In the genomic region with DNA sequence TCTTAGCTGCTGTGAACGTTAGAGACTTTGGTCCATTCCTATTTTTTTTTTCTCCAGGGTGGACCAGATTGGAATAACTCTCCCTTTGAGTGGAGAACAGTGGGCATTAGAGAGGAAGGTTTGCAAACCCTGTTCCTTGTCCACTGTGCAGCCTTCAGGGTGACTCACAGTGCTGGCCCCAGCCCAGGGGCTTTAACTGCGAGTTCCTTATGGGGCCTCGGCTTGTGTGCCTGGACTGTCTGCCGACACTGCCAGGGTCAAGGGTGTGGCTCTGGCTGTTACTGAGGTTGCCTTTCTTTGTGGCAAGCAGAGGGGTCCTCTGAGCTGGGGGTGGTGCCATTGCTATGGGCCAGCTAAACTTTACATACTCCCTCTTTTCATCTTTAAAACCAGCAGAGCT, we compare ENCODE assay signal across 11 mouse cellular contexts. TPM values are rescaled to one million over a fixed set of nuclear protein-coding genes. Genes with fewer than 3 reads are reported as not detected.
DNase-seq lines count a peak whose midpoint lies in the region; ATAC-seq and TF ChIP-seq lines count a peak whose summit lies in the region.
"Had no signal": no experiment of that assay in that cellular context is flagged by ENCODE, and none has a peak within 500 bp of the region (broad histone marks: within the 10 kb centered on the region; RNA-seq: fewer than 3 reads in every experiment).

No protein-coding gene starts in this region.

- H3K4me2 ChIP-seq in heart, embryonic 15.5 days = no peak overlapping the region
- H3K4me2 ChIP-seq: lung, embryonic 14.5 days had no signal

- H3K27me3 ChIP-seq in heart, embryonic 15.5 days = no peaks in the 10 kb centered on the region

- no peak for TF ChIP-seq CTCF in gastrocnemius, adult 2 months (IDR thresholded peaks at IDR 0.05)

- H3K4me3 ChIP-seq in gastrocnemius, adult 2 months = no peak overlapping the region
- H3K4me3 ChIP-seq in heart, embryonic 15.5 days = no peak overlapping the region
- H3K4me3 ChIP-seq: hindbrain, embryonic 10.5 days; layer of hippocampus, adult 2 months had no signal

- H3K9me3 ChIP-seq in heart, embryonic 15.5 days (replicated peaks) = no peaks in the 10 kb centered on the region
- H3K9me3 ChIP-seq: hindbrain, embryonic 10.5 days had no signal

- H3K36me3 ChIP-seq in heart, embryonic 15.5 days = peaks cover 5% of the 10 kb centered on the region; the same call in 1 of the 2 replicates

- peak; percentile 47; the same call in 1 of the 2 replicates for ATAC-seq in heart, embryonic 15.5 days (replicated peaks; ENCODE audit: insufficient number of reproducible peaks, insufficient read depth, low FRiP score, low read depth)
- ATAC-seq in inflammation-experienced regulatory T-cells, adult 6 months = no peak

- 26% methylated on average over 4 of the region's 4 CpGs for WGBS in heart, embryonic 15.5 days

- H3K27ac ChIP-seq in gastrocnemius, adult 2 months = peak overlapping the region; percentile 39
- peak overlapping the region; percentile 43 for H3K27ac ChIP-seq in heart, embryonic 15.5 days
- H3K27ac ChIP-seq: hindbrain, embryonic 10.5 days; layer of hippocampus, adult 2 months had no signal

- peaks cover 52% of the 10 kb centered on the region for H3K4me1 ChIP-seq in heart, embryonic 15.5 days (replicated peaks)

- intact Hi-C loops in gastrocnemius, adult 2 months (cut with DNase I) = loop anchor here (2.0 kb wide), 1 partner anchor 106 kb away; no protein-coding TSS in a partner anchor

- 0 out of 2 replicates have a peak overlapping the region, but pooled peaks have one; percentile 21 for H3K9ac ChIP-seq in heart, embryonic 15.5 days
- H3K9ac ChIP-seq: lung, embryonic 14.5 days had no signal

- peak; percentile 64 for DNase-seq in gastrocnemius, adult 2 months
- DNase-seq in gastrocnemius, adult 18-20 months (ENCODE audit: low spot score) = no peak
- peak; percentile 55 for DNase-seq in 3134 (ENCODE audit: extremely low read depth, insufficient read length, low spot score)
- DNase-seq in adrenal gland, postnatal 10 days = peak; percentile 86
- DNase-seq in frontal cortex, postnatal 10 days (ENCODE audit: low spot score in 2 of 2) = no peak
- no peak for DNase-seq in layer of hippocampus, adult 9-10 months (ENCODE audit: low spot score)

RNA-seq across cellular contexts. Expression of a gene that starts 5.8 kb away (rescaled TPM):
- 10 to 100 TPM in 1 of 2 experiments, 1 to 10 TPM in 1; 9.7 to 12.3 TPM for total RNA-seq in gastrocnemius, adult 2 months (2021)
- 10 to 100 TPM; 12.6 to 13.0 TPM for total RNA-seq in gastrocnemius, adult 18-20 months (2021)
- 10 to 100 TPM; 21.6 to 25.6 TPM for total RNA-seq in adrenal gland, postnatal 10 days (2021)
- 49.2 and 52.8 TPM in 2 replicates for polyA plus RNA-seq in heart, embryonic 15.5 days (2015; fragmentation: Nextera tagmentation; extraction: Ambion mirVana)
- 10 to 100 TPM; 11.3 to 23.6 (median 18.2) TPM for polyA plus RNA-seq in inflammation-experienced regulatory T-cells, adult 6 months (2017; shearing (Covaris generic))

RNA-seq across cellular contexts. Expression of a gene that starts 23.5 kb away (rescaled TPM):
- total RNA-seq in gastrocnemius, adult 2 months (2021) = 10 to 100 TPM; 19.9 to 38.1 TPM
- total RNA-seq in gastrocnemius, adult 18-20 months (2021) = 10 to 100 TPM; 22.7 to 33.2 TPM
- total RNA-seq in adrenal gland, postnatal 10 days (2021) = 100 to 1,000 TPM; 206 to 208 TPM
- polyA plus RNA-seq in heart, embryonic 15.5 days (2015; fragmentation: Nextera tagmentation; extraction: Ambion mirVana) = 289 and 315 TPM in 2 replicates
- 10 to 100 TPM; 57.3 to 89.3 (median 57.4) TPM for polyA plus RNA-seq in inflammation-experienced regulatory T-cells, adult 6 months (2017; shearing (Covaris generic))

RNA-seq across cellular contexts. Expression of a gene that starts 41.1 kb away (rescaled TPM):
- under 1 TPM; 0.50 to 0.51 TPM for total RNA-seq in gastrocnemius, adult 2 months (2021)
- under 1 TPM; 0.55 to 0.73 TPM for total RNA-seq in gastrocnemius, adult 18-20 months (2021)
- total RNA-seq in adrenal gland, postnatal 10 days (2021) = 1 to 10 TPM in 1 of 2 experiments, under 1 TPM in 1; 0.78 to 2.0 TPM
- polyA plus RNA-seq in heart, embryonic 15.5 days (2015; fragmentation: Nextera tagmentation; extraction: Ambion mirVana) = 1.2 and 1.5 TPM in 2 replicates
- not detected for polyA plus RNA-seq in inflammation-experienced regulatory T-cells, adult 6 months (2017; shearing (Covaris generic))

RNA-seq across cellular contexts. Expression of a gene that starts 49.3 kb away (rescaled TPM):
- total RNA-seq in gastrocnemius, adult 2 months (2021) = 100 to 1,000 TPM; 843 to 991 TPM
- 1,000 to 10,000 TPM in 1 of 2 experiments, 100 to 1,000 TPM in 1; 908 to 1,105 TPM for total RNA-seq in gastrocnemius, adult 18-20 months (2021)
- 10 to 100 TPM; 15.6 to 43.9 TPM for total RNA-seq in adrenal gland, postnatal 10 days (2021)
- 413 and 595 TPM in 2 replicates for polyA plus RNA-seq in heart, embryonic 15.5 days (2015; fragmentation: Nextera tagmentation; extraction: Ambion mirVana)
- polyA plus RNA-seq in inflammation-experienced regulatory T-cells, adult 6 months (2017; shearing (Covaris generic)) = not detected

Comparison
In these comparisons a context has a peak if more than half of its experiments do, and no peak if none do; other contexts are left out.
1. DNase-seq: peak in gastrocnemius, adult 2 months (single experiment), 3134 (single experiment) and adrenal gland, postnatal 10 days (single experiment); none in gastrocnemius, adult 18-20 months (single experiment), frontal cortex, postnatal 10 days (0 of 2) and layer of hippocampus, adult 9-10 months (single experiment).
2. RNA of a gene that starts 23.5 kb away (total RNA-seq): 206 to 208 TPM in adrenal gland, postnatal 10 days; 19.9 to 38.1 TPM in gastrocnemius, adult 2 months and 22.7 to 33.2 TPM in gastrocnemius, adult 18-20 months; every median in the first group is over 4 times any median in the second.